Mouse (Mus musculus) megakaryocyte, adult 5-6 weeks (primary cell): ENCODE data around the gene G6pc2. TPM values are rescaled to one million over a fixed set of nuclear protein-coding genes. Genes with fewer than 3 reads are reported as not detected.

ENCODE experiments used
- ATAC-seq: 2 replicates; pipeline ENCODE4 v1.8.0; 2016; ENCODE audit warnings: mild to moderate bottlenecking, inconsistent platforms; ENCODE audit not compliant: poor library complexity, severe bottlenecking
- total RNA-seq, 2 experiments: library from RNA; stranded (forward) in 1 of 2; stranded (reverse) in 1 of 2; fragments of 153-499, 151-499 nt in 1 of 2; fragments of 221-1000, 200-1000 nt in 1 of 2; gene quantifications; 2 replicates each; pipeline versions ENCODE4 v1.2.3 to v1.2.4; 2015 to 2017

The G6pc2 gene
- not detected in 2 replicates for total RNA-seq (2015)
- total RNA-seq (2017) = not detected in 2 replicates

GRCm38 (mm10) chr2:69210773-69211172 is at the start of gene G6pc2:
Gene G6pc2 (plus strand): TSS chr2:69211073.
- no peak for ATAC-seq

- ATAC-seq = no peak
Measured at GRCm38 (mm10) chr2:69170395-69171077, 40.3 kb upstream of the G6pc2 start.

GRCm38 (mm10) chr2:69175296-69175695 is 35.6 kb upstream of the G6pc2 start:
- no peak for ATAC-seq

- ATAC-seq = no peak
Measured at GRCm38 (mm10) chr2:69179721-69180120, 31.2 kb upstream of the G6pc2 start.

- ATAC-seq = no peak
Measured at GRCm38 (mm10) chr2:69187990-69188389, 22.9 kb upstream of the G6pc2 start.

GRCm38 (mm10) chr2:69188732-69189131 is 22.1 kb upstream of the G6pc2 start:
- ATAC-seq = no peak

- no peak for ATAC-seq
Measured at GRCm38 (mm10) chr2:69189222-69189621, 21.7 kb upstream of the G6pc2 start.

- ATAC-seq = no peak
Measured at GRCm38 (mm10) chr2:69191059-69191458, 19.8 kb upstream of the G6pc2 start.

- ATAC-seq = no peak
Measured at GRCm38 (mm10) chr2:69193555-69193954, 17.3 kb upstream of the G6pc2 start.

- ATAC-seq = no peak
Measured at GRCm38 (mm10) chr2:69205185-69205584, 5.7 kb upstream of the G6pc2 start.

GRCm38 (mm10) chr2:69205791-69206351 is 5.0 kb upstream of the G6pc2 start, which contains the start of gene Spc25:
Gene Spc25 (minus strand): TSS chr2:69206194.
- peak; percentile 99 for ATAC-seq

- ATAC-seq = no peak
Measured at GRCm38 (mm10) chr2:69206523-69206922, 4.3 kb upstream of the G6pc2 start.

- ATAC-seq = no peak
Measured at GRCm38 (mm10) chr2:69209684-69210083, 1.2 kb upstream of the G6pc2 start.

- ATAC-seq = no peak
Measured at GRCm38 (mm10) chr2:69212652-69213051, 1.8 kb downstream of the G6pc2 start.

GRCm38 (mm10) chr2:69215242-69215641 is 4.4 kb downstream of the G6pc2 start:
- ATAC-seq = no peak

GRCm38 (mm10) chr2:69221868-69222416 is 11.1 kb downstream of the G6pc2 start:
- no peak for ATAC-seq

- no peak for ATAC-seq
Measured at GRCm38 (mm10) chr2:69222815-69223214, 11.9 kb downstream of the G6pc2 start.

- ATAC-seq = no peak
Measured at GRCm38 (mm10) chr2:69224724-69225123, 13.9 kb downstream of the G6pc2 start.

GRCm38 (mm10) chr2:69226876-69227275 is 16.0 kb downstream of the G6pc2 start:
- ATAC-seq = no peak

GRCm38 (mm10) chr2:69228635-69229034 is 17.8 kb downstream of the G6pc2 start:
- ATAC-seq = no peak

GRCm38 (mm10) chr2:69230137-69230536 is 19.3 kb downstream of the G6pc2 start:
- no peak for ATAC-seq

- ATAC-seq = no peak
Measured at GRCm38 (mm10) chr2:69232101-69232500, 21.2 kb downstream of the G6pc2 start.
